Mouse (Mus musculus) testis, postnatal 10 days (tissue): Measurements from ENCODE around the gene Cdr2l.

ENCODE experiments used
- DNase-seq: peaks from one replicate; pipeline ENCODE4 v3.0.0; 2021; ENCODE audit warnings: low spot score

Cdr2l gene

DNA sequence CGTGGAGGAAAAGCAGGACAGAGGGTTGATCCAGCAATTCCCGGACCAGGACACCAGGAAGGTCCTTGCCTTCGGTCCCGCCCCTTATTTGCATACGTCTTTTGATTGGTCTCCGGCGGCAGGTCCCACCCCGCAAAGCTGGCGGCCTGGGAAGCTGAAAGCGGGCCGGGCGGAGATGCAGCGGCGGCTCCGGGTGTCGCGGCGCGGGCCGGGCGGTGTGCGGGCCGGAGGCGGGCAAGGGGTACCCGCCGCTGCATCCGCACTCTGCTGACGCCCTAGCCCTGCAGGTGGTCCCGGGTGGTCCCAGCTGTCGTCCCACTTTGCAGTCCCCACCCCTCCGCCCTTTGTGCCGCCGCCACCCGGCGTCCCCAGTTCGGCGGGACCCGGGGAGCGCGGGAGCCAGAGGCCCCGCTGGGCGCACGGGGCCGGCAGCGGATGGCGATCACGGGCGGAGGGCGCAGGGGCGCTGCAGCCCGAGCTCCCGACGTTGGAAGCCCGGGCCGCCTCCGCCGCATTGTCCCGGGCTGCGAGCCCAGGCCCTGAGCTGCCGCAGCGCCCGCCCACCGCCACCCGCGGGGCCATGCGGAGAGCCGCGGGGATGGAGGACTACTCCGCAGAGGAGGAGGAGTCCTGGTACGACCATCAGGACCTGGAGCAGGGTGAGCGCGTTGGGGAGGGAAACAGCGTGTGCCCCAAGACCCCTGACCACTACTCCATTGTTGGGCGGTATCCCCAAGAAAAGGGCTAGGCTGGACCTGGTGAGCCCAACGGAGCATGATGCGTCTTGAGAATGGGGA lies at the start of gene Cdr2l:
Cdr2l (plus strand) TSS at position 174 of the 797 bp plus-strand sequence.
- peak; percentile 92 for DNase-seq

DNA sequence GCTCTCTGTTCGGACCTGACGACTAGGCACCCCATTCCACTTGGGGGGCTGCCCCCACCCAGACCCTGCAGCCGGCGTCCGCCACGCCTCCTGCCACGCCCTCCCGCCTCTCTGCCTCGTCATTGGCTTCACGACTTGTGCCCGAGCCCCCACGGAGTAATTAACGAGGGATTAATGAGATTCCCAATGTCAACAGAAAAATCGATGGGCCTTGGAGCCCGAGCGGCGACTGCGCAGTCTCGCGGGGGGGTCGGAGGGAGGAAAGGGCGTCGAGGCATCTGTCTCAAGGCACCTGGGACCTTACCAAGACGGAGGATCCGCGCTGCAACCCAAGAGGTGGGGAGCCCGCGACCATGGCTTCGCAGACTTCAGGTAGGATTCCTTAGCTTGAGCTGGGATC lies 47.2 kb upstream of the Cdr2l start, which contains the start of gene Otop3:
Otop3 (plus strand) TSS at position 201 of the 400 bp plus-strand sequence.
- no peak for DNase-seq

DNA sequence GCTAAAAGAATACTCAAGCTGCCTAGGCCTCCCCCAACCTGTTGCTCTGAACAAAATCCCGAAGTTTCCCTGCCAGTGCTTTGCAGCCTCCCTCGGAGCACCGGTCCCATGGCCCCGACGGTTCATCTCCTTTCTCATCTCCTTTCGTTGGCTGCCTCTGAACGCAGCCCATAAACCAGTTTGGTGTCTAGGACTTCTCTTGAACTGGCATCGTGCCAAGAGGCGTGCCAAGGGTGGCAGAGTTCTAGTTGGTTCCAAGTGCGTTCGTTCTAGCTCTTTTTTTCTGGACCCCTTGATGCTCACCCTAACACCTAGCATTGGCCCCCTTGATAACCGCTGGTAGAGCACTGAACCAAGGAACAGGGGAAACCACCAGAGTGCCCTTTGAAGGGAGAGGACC lies 46.5 kb upstream of the Cdr2l start:
- no peak for DNase-seq

DNA sequence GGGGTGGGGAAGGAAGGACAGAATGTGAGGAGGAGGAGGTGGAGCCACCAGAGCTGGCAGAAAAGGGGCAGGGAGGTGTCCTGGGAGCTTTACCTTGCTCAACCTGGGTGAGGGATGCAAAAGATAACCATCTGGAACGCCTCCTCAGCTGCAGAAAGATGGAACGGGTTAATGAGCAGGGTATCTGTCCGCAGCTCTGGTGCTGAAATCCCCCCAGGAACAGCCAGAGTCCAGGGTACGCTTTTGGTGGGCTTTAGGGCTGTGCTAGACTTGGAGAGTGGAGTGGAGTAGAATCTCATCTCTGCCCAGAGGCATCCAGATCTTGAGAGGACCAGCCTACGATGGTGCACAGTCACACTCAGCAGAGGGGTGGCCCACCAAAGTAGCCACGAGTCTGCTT lies 45.6 kb upstream of the Cdr2l start:
- no peak for DNase-seq

DNA sequence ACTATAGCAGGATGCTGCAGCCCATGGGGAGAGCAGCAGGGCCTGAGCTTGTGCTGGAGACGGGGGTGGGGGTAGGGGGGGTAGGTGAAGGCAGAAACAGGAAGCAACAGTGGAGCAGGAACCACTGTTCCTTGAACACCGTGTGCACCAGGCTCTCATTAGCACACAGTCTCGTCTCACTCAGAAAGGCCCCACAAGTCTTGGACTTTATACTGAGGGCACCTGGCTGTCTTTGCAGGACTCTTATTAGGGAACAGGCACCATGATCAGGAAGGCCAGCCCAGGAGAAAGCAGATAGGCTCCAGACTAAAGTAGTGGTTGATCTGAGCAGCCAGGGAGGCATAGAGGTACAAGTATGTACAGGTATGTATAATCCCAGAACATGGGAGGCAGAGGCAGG lies 44.4 kb upstream of the Cdr2l start:
- DNase-seq: no peak

DNA sequence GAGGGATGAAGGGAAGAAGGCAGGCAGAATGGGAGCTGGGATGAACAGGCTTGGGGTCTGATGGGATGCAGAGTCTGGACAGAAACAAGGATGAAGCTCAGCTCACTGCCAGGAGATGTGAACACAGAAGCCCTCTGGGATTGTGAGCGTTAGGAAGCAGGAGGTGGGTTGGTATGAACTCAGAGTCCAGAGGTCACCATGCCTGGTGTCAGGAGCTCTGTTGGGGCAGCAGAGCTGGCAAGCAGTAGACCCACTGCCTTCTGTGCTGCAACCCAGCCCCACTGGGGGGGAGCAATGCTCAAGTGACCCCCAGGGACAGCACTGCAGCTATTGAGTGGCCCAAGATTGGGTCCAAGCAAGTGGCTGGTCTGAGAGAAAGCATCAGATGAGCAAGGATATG lies 43.9 kb upstream of the Cdr2l start:
- DNase-seq: no peak

DNA sequence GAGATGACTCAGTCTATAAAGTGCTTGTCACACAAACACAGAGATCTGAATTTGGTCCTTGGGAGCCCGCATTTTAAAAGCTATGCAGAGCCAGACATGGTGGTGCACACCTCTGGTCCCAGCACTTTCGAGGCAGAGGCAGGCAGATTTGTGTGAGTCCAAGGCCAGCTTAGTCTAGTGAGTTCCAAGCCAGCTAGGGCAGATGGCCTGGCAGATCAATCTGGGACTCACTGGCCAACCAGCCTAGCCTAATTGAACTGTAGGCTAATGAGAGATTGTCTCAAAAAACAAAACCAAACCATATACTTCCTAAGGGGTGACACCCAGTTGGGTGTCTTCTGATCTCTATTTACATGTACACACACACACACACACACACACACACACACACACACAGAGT lies 40.5 kb upstream of the Cdr2l start:
- no peak for DNase-seq

DNA sequence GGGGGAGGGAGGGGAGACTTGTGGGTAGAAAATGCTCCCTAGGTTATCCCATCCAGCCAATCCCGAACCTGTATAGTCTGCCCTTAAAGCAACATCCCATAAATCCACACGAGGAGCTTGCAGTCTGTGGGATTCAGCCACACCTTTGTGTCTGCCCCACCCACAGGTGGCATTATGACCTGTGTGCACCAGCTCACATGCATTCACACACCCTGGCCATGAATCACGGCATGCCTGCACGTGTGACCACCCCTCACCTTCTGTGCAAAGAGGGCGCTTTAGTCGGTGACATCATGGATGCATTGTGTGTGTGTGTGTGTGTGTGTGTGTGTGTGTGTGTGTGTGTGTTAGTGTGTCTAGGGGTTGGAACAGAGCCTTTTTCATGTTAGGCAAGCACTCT lies 39.9 kb upstream of the Cdr2l start:
- DNase-seq: no peak

DNA sequence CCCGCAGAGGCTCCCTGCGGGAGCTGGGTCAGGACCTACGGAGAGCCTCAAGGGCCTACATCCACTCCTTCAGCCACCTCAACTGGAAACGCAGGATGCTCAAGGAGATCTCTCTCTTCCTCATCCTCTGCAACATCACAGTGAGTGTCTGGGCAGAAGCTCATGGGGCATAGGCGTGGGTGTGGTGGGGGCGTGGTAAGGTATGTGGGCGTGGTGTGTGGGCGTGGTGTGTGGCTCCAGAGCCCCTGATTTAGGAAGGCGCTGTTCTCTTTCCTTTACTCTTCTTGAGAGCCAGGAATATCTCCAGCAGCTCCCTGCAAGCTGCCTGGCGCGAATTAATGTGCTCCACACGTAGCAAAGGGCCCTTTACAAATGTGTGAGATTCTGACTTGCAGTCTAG lies 36.7 kb upstream of the Cdr2l start:
- no peak for DNase-seq

DNA sequence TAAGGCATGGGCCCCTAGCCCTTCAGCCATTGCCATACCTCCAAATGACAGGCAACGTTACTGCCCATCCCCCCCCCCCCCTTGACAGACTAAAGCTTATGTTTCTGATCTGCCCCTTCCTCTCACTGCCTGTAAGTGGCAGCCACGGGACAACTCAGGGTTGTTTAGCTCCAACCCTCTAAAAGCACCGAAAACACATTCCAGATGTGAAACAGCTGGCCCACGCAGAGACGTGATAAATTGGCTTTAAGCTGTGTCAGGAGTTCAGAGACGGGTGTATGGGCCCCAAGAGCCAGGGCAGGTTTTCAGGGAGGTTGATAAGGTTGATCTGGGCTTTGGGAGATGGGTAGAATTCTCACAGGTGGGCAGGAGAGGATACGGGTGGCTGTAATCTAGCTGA lies 36.2 kb upstream of the Cdr2l start:
- no peak for DNase-seq

DNA sequence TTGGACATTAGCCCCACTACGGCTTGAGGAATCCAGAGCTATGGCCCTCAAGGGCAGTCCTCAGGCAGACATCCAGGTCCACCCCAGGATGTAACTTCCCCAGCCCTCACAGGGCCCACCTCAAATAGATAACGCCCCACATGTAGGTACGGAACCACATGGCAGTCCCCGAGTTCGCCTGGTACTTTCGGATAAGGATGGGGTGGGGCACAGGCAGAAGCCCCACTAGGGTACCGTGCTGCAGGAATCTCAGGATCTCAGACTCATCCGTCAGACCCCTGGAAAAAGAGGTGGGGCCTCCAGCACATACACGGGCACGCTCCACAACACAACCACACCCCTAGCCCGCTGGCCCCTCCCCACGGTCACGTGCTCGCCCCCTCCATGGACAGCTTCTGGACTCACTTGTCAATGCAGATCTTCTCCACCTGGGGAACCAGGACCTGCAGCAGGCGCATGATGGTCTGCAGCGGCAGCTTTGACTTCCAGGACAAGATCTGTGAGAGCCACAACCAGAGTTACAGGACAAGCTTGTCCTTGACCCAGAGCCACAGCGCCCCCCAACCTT lies 33.0 kb upstream of the Cdr2l start:
- DNase-seq: no peak

DNA sequence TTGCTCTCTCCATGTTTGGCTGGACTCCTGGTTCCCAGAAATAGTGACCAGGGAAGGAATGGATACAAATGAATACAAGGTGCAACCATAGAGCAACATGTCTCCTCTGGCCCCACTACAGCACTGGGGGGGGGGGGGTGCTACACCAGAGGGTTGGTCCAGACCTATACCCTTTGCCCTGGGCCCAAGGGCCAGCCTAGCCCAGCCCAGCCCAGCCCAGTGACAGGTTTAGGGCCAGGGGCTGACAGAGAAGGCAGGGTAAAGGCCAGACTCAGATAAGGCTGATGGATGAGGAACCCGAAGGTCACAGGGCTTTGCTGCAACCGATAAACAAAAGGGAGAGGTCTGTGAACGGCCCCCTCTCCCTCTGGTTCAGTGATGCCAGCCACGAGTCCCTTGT lies 31.7 kb upstream of the Cdr2l start:
- DNase-seq: no peak

DNA sequence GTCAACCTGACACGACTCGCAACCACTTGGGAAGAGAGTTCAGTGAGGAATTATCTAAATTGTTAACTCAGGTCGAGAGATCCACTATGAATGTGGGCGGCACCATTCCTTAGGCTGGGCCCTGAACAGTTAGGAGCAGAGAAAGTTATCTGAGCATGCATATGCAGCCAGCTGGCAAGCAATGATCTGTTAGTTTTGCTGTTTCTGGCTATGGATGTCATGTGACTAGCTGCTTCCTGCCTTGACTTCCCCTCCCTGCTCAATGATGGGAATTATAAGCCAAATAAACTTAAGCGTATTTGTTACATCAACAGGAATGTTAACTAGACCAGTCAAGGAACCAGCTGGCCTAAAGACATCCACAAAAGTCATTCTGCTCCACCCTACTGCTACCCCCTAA lies 28.3 kb upstream of the Cdr2l start:
- DNase-seq: no peak

DNA sequence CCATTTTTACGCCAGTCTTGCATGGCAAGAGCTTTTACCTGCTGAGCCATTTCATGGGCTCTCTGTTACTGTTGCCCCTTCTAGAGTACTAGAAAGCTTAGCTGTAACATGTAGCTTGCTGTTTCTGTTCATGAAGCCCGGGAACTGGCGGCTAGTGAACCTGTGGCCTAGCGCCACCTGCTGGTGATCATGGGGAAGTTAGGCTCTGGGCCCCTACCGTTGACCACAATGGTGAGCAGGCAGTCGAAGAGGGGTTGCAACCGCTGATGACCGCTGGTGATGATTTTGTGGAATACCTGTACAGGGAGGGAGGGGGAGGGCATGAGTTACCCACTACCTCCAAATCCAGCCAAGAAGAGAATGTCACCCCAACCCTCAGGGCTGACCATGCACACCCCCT lies 27.5 kb upstream of the Cdr2l start:
- peak; percentile 86 for DNase-seq

DNA sequence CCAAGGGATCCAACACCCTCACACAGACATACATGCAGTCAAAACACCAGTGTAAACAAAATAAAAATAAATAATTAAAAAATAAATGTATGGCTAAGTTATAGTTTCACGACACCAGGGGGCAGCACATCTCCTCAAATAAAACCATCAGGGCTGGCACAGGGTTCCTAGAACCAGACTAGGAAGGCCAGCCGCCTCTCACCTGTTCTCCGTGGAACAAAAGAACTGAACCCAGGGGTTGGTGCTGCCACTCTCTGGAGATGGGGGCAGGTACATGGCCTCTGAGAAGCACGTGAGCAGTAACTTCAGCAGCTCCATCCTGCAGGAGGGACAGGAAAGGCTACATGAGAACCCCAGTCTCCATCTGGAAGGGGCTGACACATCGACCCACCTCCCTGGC lies 23.2 kb upstream of the Cdr2l start:
- DNase-seq: peak; percentile 84

DNA sequence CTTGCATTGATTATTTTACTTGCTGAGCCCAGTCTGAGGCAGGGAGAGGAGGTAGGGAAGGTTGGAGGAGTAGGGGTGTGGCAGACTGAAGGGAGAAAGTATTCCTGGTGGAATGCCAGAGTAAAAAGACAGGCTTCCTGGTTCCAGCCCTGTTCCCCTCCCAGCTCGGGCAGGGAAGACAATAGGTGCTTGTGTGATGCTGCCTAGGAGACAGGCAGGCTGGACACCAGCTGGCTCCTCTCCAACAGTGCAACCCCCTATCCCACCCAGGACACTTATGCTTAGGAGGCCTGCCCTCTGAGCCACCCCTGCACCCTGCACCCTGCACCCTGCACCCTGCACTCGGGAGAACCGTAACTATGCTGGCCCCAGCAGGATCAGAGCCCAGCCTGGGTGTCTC lies 22.4 kb upstream of the Cdr2l start:
- DNase-seq: no peak

DNA sequence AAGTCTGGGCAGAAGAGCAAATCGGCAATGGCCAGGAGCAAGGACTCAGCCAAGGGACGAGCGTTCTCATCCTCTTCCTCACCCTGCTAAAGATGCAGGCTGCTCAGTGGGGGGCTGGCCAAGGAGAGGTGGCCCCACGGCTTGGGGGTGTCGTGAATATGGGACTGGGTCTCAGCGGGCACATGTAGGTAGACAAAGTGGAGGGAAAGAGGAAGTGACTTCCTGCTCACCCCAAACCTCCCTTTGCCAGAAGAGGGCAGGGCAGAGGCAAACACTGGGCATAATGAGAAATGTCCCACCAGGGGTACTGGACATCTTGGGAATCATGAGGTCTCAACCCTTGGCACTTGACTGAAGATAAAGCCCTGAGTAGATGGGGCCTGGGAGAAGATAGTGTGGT lies 22.0 kb upstream of the Cdr2l start:
- DNase-seq: no peak

DNA sequence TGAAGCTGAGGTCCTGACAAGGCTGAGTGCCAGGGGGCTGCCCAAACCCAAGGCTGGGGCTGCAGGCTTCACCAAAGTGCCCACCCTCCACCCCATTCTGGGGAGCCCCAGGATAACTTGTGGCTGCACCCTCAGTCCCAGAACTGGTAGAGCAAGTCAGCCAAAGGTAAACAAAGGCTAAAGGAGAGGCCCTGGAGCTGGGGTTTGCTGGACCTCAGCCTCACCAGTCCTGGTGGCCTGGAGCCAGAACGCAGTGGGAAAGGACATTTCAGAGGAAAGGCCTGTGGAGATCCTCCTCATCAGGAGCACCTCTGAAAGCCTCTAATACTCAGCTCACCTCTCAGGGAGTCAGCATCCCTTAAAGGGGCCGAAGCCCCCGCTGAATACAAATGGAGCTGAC lies 17.6 kb upstream of the Cdr2l start:
- no peak for DNase-seq

DNA sequence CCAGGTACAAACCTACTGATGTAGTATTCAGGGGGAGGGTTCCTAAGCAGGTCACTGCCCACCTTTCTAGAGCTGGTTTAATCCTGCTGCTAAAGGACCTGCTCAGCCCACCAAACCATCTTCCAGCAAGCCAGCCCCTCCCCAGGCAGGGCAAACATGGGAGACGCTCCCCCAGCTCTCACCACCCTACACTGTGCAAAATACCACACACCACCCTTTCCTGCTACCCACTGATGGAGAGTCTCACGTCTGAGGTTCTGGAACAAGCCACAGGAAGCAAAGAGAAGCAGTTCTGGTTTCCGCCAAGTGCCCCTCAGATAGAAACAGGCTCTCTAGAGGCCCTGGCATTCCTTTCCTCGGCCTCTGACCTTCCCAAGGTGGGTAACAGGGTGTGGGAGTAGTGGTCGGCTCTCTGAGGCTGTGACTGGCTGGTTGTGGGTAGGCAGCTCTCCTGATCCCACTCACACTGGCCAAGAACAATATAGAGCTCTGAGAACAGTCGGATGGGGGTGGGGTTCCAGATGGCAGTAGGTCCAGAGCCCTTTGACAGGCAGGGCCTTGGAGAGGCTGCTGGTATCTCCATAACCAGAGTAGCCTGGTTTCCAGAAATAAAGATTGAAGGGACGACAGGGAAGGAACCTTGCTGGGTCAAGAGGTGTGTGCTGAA lies 15.5 kb upstream of the Cdr2l start:
- DNase-seq: no peak

DNA sequence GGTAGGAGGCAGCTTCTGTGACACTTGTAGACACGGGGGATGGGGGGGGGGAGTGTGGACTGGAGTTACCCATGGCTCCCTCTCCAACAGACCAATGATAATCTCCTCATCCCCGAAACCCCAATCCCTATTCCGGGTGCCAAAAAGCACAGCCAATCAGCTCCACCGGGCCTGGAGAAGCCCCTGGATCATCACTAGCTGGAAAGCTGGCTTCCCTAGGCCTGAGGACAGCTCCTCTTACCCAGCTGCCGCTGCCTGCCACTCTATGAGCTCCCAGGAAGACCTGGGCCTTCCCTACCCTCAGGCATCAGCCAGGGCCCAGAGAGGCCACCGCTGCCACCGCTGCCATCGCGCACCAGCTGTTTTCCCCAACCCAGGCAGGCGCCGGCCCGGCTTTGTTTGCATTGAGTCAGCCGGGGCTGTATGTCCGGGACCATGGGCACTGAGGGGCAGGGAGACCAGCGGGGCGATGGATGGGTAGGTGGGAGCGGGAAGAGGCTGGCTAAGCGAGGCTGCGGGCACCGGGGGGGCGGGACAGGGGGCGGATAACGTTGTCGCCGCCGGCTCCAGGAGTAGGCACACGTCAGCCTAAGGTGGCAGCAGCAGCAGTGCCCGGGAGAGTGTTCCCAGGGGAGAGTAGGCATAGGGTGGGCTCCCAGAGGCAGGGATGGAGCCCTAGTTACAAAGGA lies 14.9 kb upstream of the Cdr2l start:
- DNase-seq: no peak

DNA sequence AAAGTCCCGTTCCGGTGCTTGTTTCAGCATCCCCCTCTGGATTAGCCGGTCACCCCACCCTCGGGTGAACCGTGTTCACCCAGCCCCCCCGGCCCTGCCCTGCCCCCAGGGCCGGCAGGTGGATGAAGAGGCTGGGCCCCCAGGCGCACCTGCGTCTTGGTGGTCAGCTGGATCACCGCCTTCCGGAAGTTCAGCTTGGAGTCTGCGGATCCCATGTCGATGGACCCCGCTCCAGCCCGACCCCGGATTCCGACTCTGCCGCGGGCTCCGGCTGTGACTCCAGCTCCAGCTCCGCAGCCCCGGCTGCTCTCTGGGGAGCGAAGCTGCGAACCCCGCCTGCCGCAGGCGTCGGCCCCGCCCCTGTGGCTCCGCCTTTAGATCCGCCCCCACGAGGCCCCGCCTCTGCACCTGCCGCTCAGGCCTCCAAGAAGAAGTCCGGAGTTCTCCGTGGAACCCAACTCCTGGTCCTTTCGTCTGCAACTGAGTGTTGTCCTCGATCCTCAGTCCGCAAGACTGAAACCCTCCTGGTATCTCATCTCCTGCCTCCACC lies 14.2 kb upstream of the Cdr2l start, which contains the start of gene Hid1:
Hid1 (minus strand) TSS at position 362 of the 550 bp plus-strand sequence.
- DNase-seq: peak; percentile 85

DNA sequence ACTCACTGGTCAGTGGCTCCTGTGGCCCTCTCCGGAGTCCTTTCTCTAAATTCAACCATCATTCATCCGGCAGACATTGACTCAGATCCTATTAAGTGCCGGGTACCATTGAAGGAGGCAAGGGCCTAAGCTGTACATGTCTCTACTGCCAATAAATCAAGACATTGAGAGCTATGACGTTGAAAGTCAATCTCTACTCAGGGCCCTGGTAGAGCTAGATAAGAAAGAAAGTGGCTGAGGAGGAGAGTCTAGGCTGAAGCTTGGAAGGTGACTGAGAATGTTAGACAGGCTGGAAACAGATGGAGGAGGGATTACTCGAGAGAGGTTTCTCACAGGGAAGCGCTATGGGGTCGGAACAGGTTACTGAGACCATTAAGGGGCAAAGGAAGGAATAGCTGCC lies 11.3 kb upstream of the Cdr2l start:
- no peak for DNase-seq
